In genomic region chr5:137583670-137584169, GRCm38 (mm10) we compare ENCODE assay signal across 9 mouse cellular contexts. TPM values are rescaled to one million over a fixed set of nuclear protein-coding genes. Genes with fewer than 3 reads are reported as not detected.
DNase-seq lines count a peak whose midpoint lies in the region; ATAC-seq lines count a peak whose summit lies in the region.
"Had no signal": no experiment of that assay in that cellular context is flagged by ENCODE, and none has a peak within 500 bp of the region (broad histone marks: within the 10 kb centered on the region; RNA-seq: fewer than 3 reads in every experiment).

No protein-coding gene starts in this region.

- intact Hi-C loops in gastrocnemius, postnatal 14 days (cut with DNase I; ENCODE audit: low total_unique reads) = loop anchor here (10.0 kb wide), 1 partner anchor 69 kb away; the partner anchor contains the start of gene Gigyf1
- intact Hi-C loops in left cerebral cortex, postnatal 25 days (cut with DNase I) = loop anchor here (5.0 kb wide), 1 partner anchor 71 kb away; no protein-coding TSS in a partner anchor

- no peaks in the 10 kb centered on the region for H3K36me3 ChIP-seq in heart, embryonic 15.5 days
- H3K36me3 ChIP-seq in midbrain, embryonic 12.5 days = no peaks in the 10 kb centered on the region

- H3K4me1 ChIP-seq in heart, embryonic 15.5 days (replicated peaks) = peaks cover 11% of the 10 kb centered on the region
- H3K4me1 ChIP-seq in midbrain, embryonic 12.5 days = peaks cover 4% of the 10 kb centered on the region; the same call in 1 of the 2 replicates

- peak overlapping the region; percentile 76 for H3K4me2 ChIP-seq in heart, embryonic 15.5 days
- peak overlapping the region; percentile 51 for H3K4me2 ChIP-seq in midbrain, embryonic 12.5 days (replicated peaks)

- peaks cover 25% of the 10 kb centered on the region for H3K27me3 ChIP-seq in heart, embryonic 15.5 days
- peaks cover 18% of the 10 kb centered on the region for H3K27me3 ChIP-seq in midbrain, embryonic 12.5 days

- peak overlapping the region; percentile 48 for H3K4me3 ChIP-seq in heart, embryonic 15.5 days
- peak overlapping the region; percentile 34 for H3K4me3 ChIP-seq in midbrain, embryonic 12.5 days

- no peak overlapping the region for H3K27ac ChIP-seq in heart, embryonic 15.5 days
- peak overlapping the region; percentile 52; the same call in 1 of the 2 replicates for H3K27ac ChIP-seq in midbrain, embryonic 12.5 days (replicated peaks)

- H3K9me3 ChIP-seq in heart, embryonic 15.5 days (replicated peaks) = no peaks in the 10 kb centered on the region
- H3K9me3 ChIP-seq in midbrain, embryonic 12.5 days = no peaks in the 10 kb centered on the region

- WGBS in heart, embryonic 15.5 days = 13% methylated on average over 27 of the region's 27 CpGs
- 17% methylated on average over 27 of the region's 27 CpGs for WGBS in midbrain, embryonic 12.5 days

- 0 out of 2 replicates have a peak, but pooled peaks have one; percentile 21 for ATAC-seq in heart, embryonic 15.5 days (replicated peaks; ENCODE audit: insufficient number of reproducible peaks, insufficient read depth, low FRiP score, low read depth)
- peak; percentile 66 for ATAC-seq in midbrain, embryonic 12.5 days (ENCODE audit: low FRiP score, low read depth)

- DNase-seq in gastrocnemius, postnatal 14 days = peak; percentile 37
- no peak for DNase-seq in gastrocnemius, postnatal 25 days
- DNase-seq in embryo, embryonic 10.5 days (ENCODE audit: low spot score) = peak; percentile 67
- peak; percentile 40 to 49 for DNase-seq in left cerebral cortex, postnatal 25 days (ENCODE audit: low spot score in 2 of 2)
- peak; percentile 30 for DNase-seq in thymus, postnatal 0 days (ENCODE audit: low spot score)
- DNase-seq in urinary bladder, adult 2 months (ENCODE audit: low spot score) = no peak

- H3K9ac ChIP-seq in heart, embryonic 15.5 days = peak overlapping the region; percentile 42
- peak overlapping the region; percentile 41 for H3K9ac ChIP-seq in midbrain, embryonic 12.5 days (replicated peaks)

RNA-seq across cellular contexts. Expression of gene Tfr2, which starts 14.1 kb away (rescaled TPM):
- total RNA-seq in gastrocnemius, postnatal 14 days (2021) = under 1 TPM in 1 of 2 experiments, not detected in 1; 0.06 TPM
- not detected for total RNA-seq in gastrocnemius, postnatal 25 days (2021)
- polyA plus RNA-seq in heart, embryonic 15.5 days (2015; fragmentation: Nextera tagmentation; extraction: Ambion mirVana) = 0.31 and 1.3 TPM in 2 replicates
- 1 to 10 TPM; 8.1 to 8.9 TPM for total RNA-seq in left cerebral cortex, postnatal 25 days (2021)
- 1.6 and 2.4 TPM in 2 replicates for polyA plus RNA-seq in midbrain, embryonic 12.5 days (2016; fragmentation: Nextera tagmentation; extraction: Ambion mirVana)
- polyA plus RNA-seq in thymus, postnatal 0 days (2015; fragmentation: Nextera tagmentation; extraction: Ambion mirVana) = 0.98 and 1.2 TPM in 2 replicates
- 0.48 and 0.68 TPM in 2 replicates for polyA plus RNA-seq in urinary bladder, adult 2 months (2012; rRNA removed)

RNA-seq across cellular contexts. Expression of gene Mospd3, which starts 17.1 kb away (rescaled TPM):
- 10 to 100 TPM; 15.3 to 18.1 TPM for total RNA-seq in gastrocnemius, postnatal 14 days (2021)
- total RNA-seq in gastrocnemius, postnatal 25 days (2021) = 10 to 100 TPM; 12.5 to 12.8 TPM
- 17.1 and 26.5 TPM in 2 replicates for polyA plus RNA-seq in heart, embryonic 15.5 days (2015; fragmentation: Nextera tagmentation; extraction: Ambion mirVana)
- total RNA-seq in left cerebral cortex, postnatal 25 days (2021) = 10 to 100 TPM; 18.2 to 22.2 TPM
- 31.9 and 33.5 TPM in 2 replicates for polyA plus RNA-seq in midbrain, embryonic 12.5 days (2016; fragmentation: Nextera tagmentation; extraction: Ambion mirVana)
- polyA plus RNA-seq in thymus, postnatal 0 days (2015; fragmentation: Nextera tagmentation; extraction: Ambion mirVana) = 53.3 and 58.5 TPM in 2 replicates
- 30.9 and 38.7 TPM in 2 replicates for polyA plus RNA-seq in urinary bladder, adult 2 months (2012; rRNA removed)

RNA-seq across cellular contexts. Expression of gene Pcolce, which starts 29.9 kb away (rescaled TPM):
- 100 to 1,000 TPM; 190 to 251 TPM for total RNA-seq in gastrocnemius, postnatal 14 days (2021)
- total RNA-seq in gastrocnemius, postnatal 25 days (2021) = 100 to 1,000 TPM in 1 of 2 experiments, 10 to 100 TPM in 1; 79.0 to 112 TPM
- polyA plus RNA-seq in heart, embryonic 15.5 days (2015; fragmentation: Nextera tagmentation; extraction: Ambion mirVana) = 117 and 129 TPM in 2 replicates
- 10 to 100 TPM; 12.1 to 13.7 TPM for total RNA-seq in left cerebral cortex, postnatal 25 days (2021)
- polyA plus RNA-seq in midbrain, embryonic 12.5 days (2016; fragmentation: Nextera tagmentation; extraction: Ambion mirVana) = 49.0 and 68.9 TPM in 2 replicates
- polyA plus RNA-seq in thymus, postnatal 0 days (2015; fragmentation: Nextera tagmentation; extraction: Ambion mirVana) = 18.6 and 21.1 TPM in 2 replicates
- polyA plus RNA-seq in urinary bladder, adult 2 months (2012; rRNA removed) = 305 and 309 TPM in 2 replicates

RNA-seq across cellular contexts. Expression of gene Actl6b, which starts 30.4 kb away (rescaled TPM):
- not detected for total RNA-seq in gastrocnemius, postnatal 14 days (2021)
- total RNA-seq in gastrocnemius, postnatal 25 days (2021) = not detected
- polyA plus RNA-seq in heart, embryonic 15.5 days (2015; fragmentation: Nextera tagmentation; extraction: Ambion mirVana) = 0.13 and 2.1 TPM in 2 replicates
- total RNA-seq in left cerebral cortex, postnatal 25 days (2021) = 100 to 1,000 TPM; 109 to 118 TPM
- 89.4 and 93.1 TPM in 2 replicates for polyA plus RNA-seq in midbrain, embryonic 12.5 days (2016; fragmentation: Nextera tagmentation; extraction: Ambion mirVana)
- polyA plus RNA-seq in thymus, postnatal 0 days (2015; fragmentation: Nextera tagmentation; extraction: Ambion mirVana) = 0.14 TPM in 1 of 2 replicates, not detected in the other
- polyA plus RNA-seq in urinary bladder, adult 2 months (2012; rRNA removed) = 0.06 TPM in 1 of 2 replicates, not detected in the other
- polyA plus RNA-seq: G1E had no signal

RNA-seq across cellular contexts. Expression of gene Fbxo24, which starts 45.1 kb away (rescaled TPM):
- total RNA-seq in gastrocnemius, postnatal 14 days (2021) = under 1 TPM in 1 of 2 experiments, not detected in 1; 0.27 TPM
- total RNA-seq in gastrocnemius, postnatal 25 days (2021) = under 1 TPM; 0.16 to 0.18 TPM
- 0.11 and 0.23 TPM in 2 replicates for polyA plus RNA-seq in heart, embryonic 15.5 days (2015; fragmentation: Nextera tagmentation; extraction: Ambion mirVana)
- under 1 TPM; 0.18 to 0.21 TPM for total RNA-seq in left cerebral cortex, postnatal 25 days (2021)
- polyA plus RNA-seq in midbrain, embryonic 12.5 days (2016; fragmentation: Nextera tagmentation; extraction: Ambion mirVana) = 0.23 and 0.24 TPM in 2 replicates
- polyA plus RNA-seq in thymus, postnatal 0 days (2015; fragmentation: Nextera tagmentation; extraction: Ambion mirVana) = 0.05 and 0.14 TPM in 2 replicates
- 0.81 and 0.94 TPM in 2 replicates for polyA plus RNA-seq in urinary bladder, adult 2 months (2012; rRNA removed)

Comparison
In these comparisons a context has a peak if more than half of its experiments do, and no peak if none do; other contexts are left out.
1. DNase-seq: peak in gastrocnemius, postnatal 14 days (single experiment), embryo, embryonic 10.5 days (single experiment), left cerebral cortex, postnatal 25 days (2 of 2) and thymus, postnatal 0 days (single experiment); none in gastrocnemius, postnatal 25 days (single experiment) and urinary bladder, adult 2 months (single experiment).